Mouse (Mus musculus): ENCODE measurements around the gene Snu13.

GRCm38 (mm10) chr15:81990549-81990948, 56.8 kb downstream of the Snu13 start:
- TF ChIP-seq POLR2A (IDR thresholded peaks at IDR 0.05; ENCODE audit: low read depth, low read length): no peak
- TF ChIP-seq CTCF (IDR thresholded peaks at IDR 0.05; ENCODE audit: borderline replicate concordance, insufficient read depth, low read length): no peak

Data from embryonic fibroblast, embryonic 13.5 days (primary cell).